Mouse (Mus musculus) olfactory bulb, adult 2 months (tissue): ENCODE results near the gene Dgkd.

Source experiments
- CTCF ChIP-seq: fragments of 200-500 bp; IDR thresholded peaks from 2 replicates; pipeline ENCODE4 v1.5.1; 2012; ENCODE audit warnings: low read depth, mild to moderate bottlenecking, low read length, moderate library complexity; ENCODE audit not compliant: insufficient read depth
- POLR2A ChIP-seq: fragments of 200-500 bp; IDR thresholded peaks from 2 replicates; pipeline ENCODE4 v1.6.1; 2012; ENCODE audit warnings: mild to moderate bottlenecking, low read depth, low read length, moderate library complexity; ENCODE audit not compliant: insufficient read depth

DNA sequence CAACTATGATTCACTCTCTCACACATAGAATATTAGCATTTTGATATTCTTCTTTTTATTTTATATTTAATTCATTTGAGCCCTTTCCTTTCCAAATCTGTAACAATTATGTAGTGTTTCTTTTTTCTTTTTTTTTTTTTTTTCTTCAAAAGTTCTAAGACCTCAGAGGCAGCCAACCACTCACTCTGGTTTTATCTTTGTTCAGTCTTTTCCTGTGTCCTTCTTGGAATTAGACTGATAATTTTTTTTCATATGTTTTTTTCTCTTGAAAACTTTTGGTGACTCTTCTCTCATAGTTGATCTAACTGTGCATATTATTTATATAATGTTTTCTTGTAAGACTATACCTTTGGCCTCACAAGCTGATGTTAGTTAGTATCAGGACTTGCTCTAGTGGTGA lies 29.5 kb downstream of the Dgkd start:
- TF ChIP-seq CTCF = no peak
- no peak for TF ChIP-seq POLR2A
